Mouse (Mus musculus): ENCODE data around the gene Lrrc75a.

GRCm38 (mm10) chr11:62645337-62645675 is 3.0 kb downstream of the Lrrc75a start:
- TF ChIP-seq CTCF (IDR thresholded peaks at IDR 0.05; ENCODE audit: insufficient read depth, low read length) (no peak), POLR2A (IDR thresholded peaks at IDR 0.05; ENCODE audit: borderline replicate concordance, extremely low read depth, low read depth, low read length) (no peak)
